Mouse (Mus musculus) liver, embryonic 14.5 days (tissue): Measurements from ENCODE around the gene Zfp536. TPM values are rescaled to one million over a fixed set of nuclear protein-coding genes. Genes with fewer than 3 reads are reported as not detected.

ENCODE experiments used
- ATAC-seq: fragments of 200-750 bp; cut with Nextera tagmentation; 2 replicates; pipeline ENCODE4 v1.8.0; 2017; ENCODE audit warnings: moderate number of reproducible peaks, mild to moderate bottlenecking, moderate library complexity; ENCODE audit not compliant: insufficient read depth
- DNase-seq, 3 experiments: peaks; one replicate each; pipeline ENCODE4 v3.0.0-alpha.2; 2012 to 2013; ENCODE audit warnings: low read depth in 3 of 3, low spot score in 3 of 3
- H3K27ac ChIP-seq: fragments of 300-500 bp; sonication (generic); 2 replicates; pipeline ENCODE4 v1.5.1; 2014; ENCODE audit warnings: moderate library complexity, mild to moderate bottlenecking, control low read depth, inconsistent platforms
- H3K27me3 ChIP-seq: fragments of 300-500 bp; sonication (generic); 2 replicates; pipeline ENCODE4 v1.6.1; 2014; ENCODE audit warnings: mild to moderate bottlenecking, low read length, moderate library complexity; ENCODE audit not compliant: control insufficient read depth, insufficient read depth
- H3K36me3 ChIP-seq: fragments of 300-500 bp; sonication (generic); replicated peaks from 2 replicates; pipeline ENCODE4 v1.6.1; 2014; ENCODE audit warnings: low read depth; ENCODE audit not compliant: control insufficient read depth, insufficient read depth
- H3K4me1 ChIP-seq, 2 experiments: fragments of 200-500 bp in 1 of 2; fragments of 300-500 bp in 1 of 2; sonication (generic) in 1 of 2; replicated peaks; 2 replicates each; pipeline ENCODE4 v1.6.1; 2012 to 2014; ENCODE audit warnings: antibody characterized with exemption in 1 of 2, inconsistent platforms in 1 of 2, low read length in 1 of 2; ENCODE audit not compliant: control insufficient read depth in 2 of 2, insufficient read depth in 2 of 2
- H3K4me2 ChIP-seq: fragments of 300-500 bp; sonication (generic); 2 replicates; pipeline ENCODE4 v1.6.1; 2014; ENCODE audit warnings: low read depth, mild to moderate bottlenecking, control low read depth, moderate library complexity
- H3K4me3 ChIP-seq, 2 experiments: fragments of 200-500 bp in 1 of 2; fragments of 300-500 bp in 1 of 2; sonication (generic) in 1 of 2; 2 replicates each; pipeline ENCODE4 v1.5.1; 2012 to 2014; ENCODE audit warnings: low read depth in 2 of 2, low read length in 2 of 2, mild to moderate bottlenecking in 2 of 2, control low read depth in 1 of 2, inconsistent platforms in 1 of 2, moderate library complexity in 1 of 2; ENCODE audit not compliant: insufficient read depth in 1 of 2
- H3K9ac ChIP-seq: fragments of 300-500 bp; sonication (generic); replicated peaks from 2 replicates; pipeline ENCODE4 v1.6.1; 2014; ENCODE audit warnings: mild to moderate bottlenecking, control low read depth, moderate library complexity
- H3K9me3 ChIP-seq: fragments of 300-500 bp; sonication (generic); 2 replicates; pipeline ENCODE4 v1.6.1; 2016; ENCODE audit warnings: low read length, mixed read lengths; ENCODE audit not compliant: control insufficient read depth
- CTCF ChIP-seq: IDR thresholded peaks from 2 replicates; pipeline ENCODE4 v1.5.1; 2016; ENCODE audit warnings: antibody characterized with exemption, low read depth, control low read depth
- EP300 ChIP-seq: IDR thresholded peaks from 2 replicates; pipeline ENCODE4 v1.6.1; 2016; ENCODE audit warnings: antibody characterized with exemption, low read depth
- WGBS: fragments of 180-500 bp; shearing (Covaris S2); extraction: QIAGEN DNeasy Blood & Tissue Kit; methylation state at CpG from one replicate; pipeline ENCODE4 v1.1.7; 2014; ENCODE audit not compliant: insufficient replicate concordance; 5-methylcytosine and 5-hydroxymethylcytosine counted together
- polyA plus RNA-seq, 2 experiments: library from polyadenylated mRNA; depleted of rRNA in 1 of 2; stranded (reverse) in 1 of 2; unstranded in 1 of 2; fragments of >200 nt; fragmentation: Nextera tagmentation in 1 of 2; extraction: Ambion mirVana in 1 of 2; gene quantifications; 2 replicates each; pipeline versions ENCODE4 v1.2.1 to v1.2.3; 2012 to 2014

Gene Zfp536
- polyA plus RNA-seq, 2 experiments: not detected

DNA sequence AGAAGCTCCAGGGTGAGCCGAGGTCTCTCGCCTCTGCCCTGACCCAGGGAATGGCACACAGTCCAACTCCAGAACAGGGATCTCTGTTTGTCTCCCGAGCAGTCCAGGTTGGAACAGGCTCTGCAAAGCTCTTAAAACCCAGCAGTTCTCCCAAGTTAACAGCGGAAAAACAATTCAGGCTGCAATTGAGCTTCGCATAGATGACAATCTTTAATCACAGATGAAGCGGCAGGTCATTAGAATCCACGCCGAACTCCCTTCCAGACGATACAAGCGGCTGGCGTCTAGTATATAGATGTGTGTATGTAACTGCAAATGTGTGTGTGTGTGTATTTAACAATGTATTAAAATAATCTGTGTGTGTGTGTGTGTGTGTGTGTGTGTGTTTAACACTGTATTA is 268.3 kb downstream of the Zfp536 start:
- TF ChIP-seq CTCF: no peak
- no peak for TF ChIP-seq EP300
- 70% methylated on average over 11 of the region's 11 CpGs for WGBS
- H3K27me3 ChIP-seq: no peaks in the 10 kb centered on the region
- no peak overlapping the region for H3K27ac ChIP-seq
- H3K4me3 ChIP-seq: no peak overlapping the region
- ATAC-seq (no peak), DNase-seq (no peak)
- H3K4me2 ChIP-seq: no peak overlapping the region
- no peak overlapping the region for H3K9ac ChIP-seq
- no peaks in the 10 kb centered on the region for H3K36me3 ChIP-seq
- H3K4me1 ChIP-seq: no peaks in the 10 kb centered on the region
- H3K9me3 ChIP-seq: no peaks in the 10 kb centered on the region

- DNase-seq (no peak), ATAC-seq (no peak)
- Histone ChIP-seq H3K4me1 (no peaks in the 10 kb centered on the region), H3K27me3 (no peaks in the 10 kb centered on the region), H3K36me3 (no peaks in the 10 kb centered on the region), H3K4me3 (no peak overlapping the region), H3K4me2 (no peak overlapping the region), H3K9me3 (no peaks in the 10 kb centered on the region), H3K9ac (no peak overlapping the region), H3K27ac (no peak overlapping the region)
- 51% methylated on average over 5 of the region's 5 CpGs for WGBS
- no peak for TF ChIP-seq EP300
- TF ChIP-seq CTCF: no peak
Observed at GRCm38 (mm10) chr7:37498881-37499280, 274.6 kb downstream of the Zfp536 start.

- H3K4me3 ChIP-seq: no peak overlapping the region
- no peaks in the 10 kb centered on the region for H3K27me3 ChIP-seq
- DNase-seq (no peak), ATAC-seq (no peak)
- H3K4me2 ChIP-seq: no peak overlapping the region
- H3K9ac ChIP-seq: no peak overlapping the region
- no peaks in the 10 kb centered on the region for H3K36me3 ChIP-seq
- no peak overlapping the region for H3K27ac ChIP-seq
- H3K9me3 ChIP-seq: no peaks in the 10 kb centered on the region
- H3K4me1 ChIP-seq: no peaks in the 10 kb centered on the region
- TF ChIP-seq EP300 (no peak), CTCF (no peak)
- 69% methylated on average over 9 of the region's 9 CpGs for WGBS
Observed at GRCm38 (mm10) chr7:37496491-37496890, 276.9 kb downstream of the Zfp536 start.

- WGBS: 46% methylated on average over 5 of the region's 5 CpGs
Observed at GRCm38 (mm10) chr7:37490312-37490711, 283.1 kb downstream of the Zfp536 start.

GRCm38 (mm10) chr7:37484946-37485345 is 288.5 kb downstream of the Zfp536 start:
- Histone ChIP-seq H3K27ac (no peak overlapping the region), H3K4me2 (no peak overlapping the region), H3K4me3 (no peak overlapping the region), H3K4me1 (no peaks in the 10 kb centered on the region), H3K9ac (no peak overlapping the region), H3K27me3 (no peaks in the 10 kb centered on the region), H3K9me3 (no peaks in the 10 kb centered on the region), H3K36me3 (no peaks in the 10 kb centered on the region)
- TF ChIP-seq EP300: no peak
- TF ChIP-seq CTCF: no peak
- DNase-seq: no peak
- ATAC-seq: no peak
- 50% methylated on average over 3 of the region's 3 CpGs for WGBS

More at GRCm38 (mm10) chr7:37490312-37490711, 283.1 kb downstream of the Zfp536 start:
- Histone ChIP-seq H3K4me2 (no peak overlapping the region), H3K4me3 (no peak overlapping the region), H3K27me3 (no peaks in the 10 kb centered on the region), H3K9me3 (no peaks in the 10 kb centered on the region), H3K27ac (no peak overlapping the region), H3K9ac (no peak overlapping the region), H3K36me3 (no peaks in the 10 kb centered on the region), H3K4me1 (no peaks in the 10 kb centered on the region)
- no peak for TF ChIP-seq EP300
- TF ChIP-seq CTCF: no peak
- ATAC-seq (no peak), DNase-seq (no peak)
